Mouse (Mus musculus) megakaryocyte, embryonic 14.5 days (primary cell): ENCODE measurements around the gene Oxld1.

Source experiments
- FLI1 ChIP-seq: IDR thresholded peaks from 2 replicates; pipeline ENCODE4 v1.6.1; 2012; ENCODE audit warnings: low read length, inconsistent platforms, mixed read lengths
- GATA1 ChIP-seq: IDR thresholded peaks from 3 replicates; pipeline ENCODE4 v1.6.1; 2012; ENCODE audit warnings: mixed read lengths, low read length, inconsistent platforms, borderline replicate concordance

GRCm38 (mm10) chr11:120444106-120444505 is 13.8 kb downstream of the Oxld1 start:
- TF ChIP-seq GATA1 (no peak), FLI1 (no peak)
